Mouse (Mus musculus): ENCODE measurements around the gene Ncor1. TPM values are rescaled to one million over a fixed set of nuclear protein-coding genes. Genes with fewer than 3 reads are reported as not detected.
"Not testable (repeated sequence)": the region's sequence is repeated elsewhere in the genome, so short reads cannot be mapped to it uniquely, and the experiment has no call there.

The Ncor1 gene
- total RNA-seq, 2 experiments from 2014 or later: 109 to 116 TPM

- intact Hi-C loops (cut with DNase I; ENCODE audit: low total_unique reads): loop anchor here (5.0 kb wide), 1 partner anchor 33 kb away; no protein-coding TSS in a partner anchor
- DNase-seq: no peak
These were observed 6.4 kb upstream of the Ncor1 start for GRCm38 (mm10) chr11:62464696-62465095.

DNA sequence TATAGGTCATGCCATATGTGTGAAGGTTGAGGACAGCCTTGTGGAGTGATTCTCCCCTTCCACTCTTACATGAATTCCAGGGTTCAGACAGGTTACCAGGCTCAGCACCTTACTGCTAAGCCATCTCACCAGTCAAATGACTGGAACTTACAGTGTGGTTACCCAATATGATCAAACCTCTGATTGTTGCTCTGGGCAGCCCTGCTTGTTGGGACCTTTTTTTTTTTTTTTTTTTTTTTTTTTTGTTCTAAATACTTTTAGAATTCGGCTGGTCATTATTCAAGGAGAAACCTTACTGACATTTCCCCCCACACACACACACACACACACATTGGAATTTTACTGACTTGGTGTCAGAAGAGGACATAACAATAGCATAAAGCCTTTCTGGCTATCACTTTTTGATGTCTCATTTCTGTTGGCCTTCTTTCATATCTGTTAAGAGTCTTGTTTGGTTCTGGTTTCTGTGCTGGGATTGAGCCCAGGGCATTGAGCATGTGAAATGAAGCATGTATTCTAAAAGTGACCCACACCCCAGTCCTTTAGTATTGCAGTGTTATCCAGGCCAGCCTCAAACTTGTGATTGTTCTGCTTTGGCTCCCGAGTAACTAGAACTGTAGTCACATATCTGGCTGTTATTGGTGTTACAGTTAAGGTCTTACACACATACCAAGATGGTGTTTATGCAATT is 5.0 kb upstream of the Ncor1 start:
- no peak for DNase-seq
- intact Hi-C loops (cut with DNase I; ENCODE audit: low total_unique reads): loop anchor here (5.0 kb wide), 1 partner anchor 34 kb away; no protein-coding TSS in a partner anchor

DNA sequence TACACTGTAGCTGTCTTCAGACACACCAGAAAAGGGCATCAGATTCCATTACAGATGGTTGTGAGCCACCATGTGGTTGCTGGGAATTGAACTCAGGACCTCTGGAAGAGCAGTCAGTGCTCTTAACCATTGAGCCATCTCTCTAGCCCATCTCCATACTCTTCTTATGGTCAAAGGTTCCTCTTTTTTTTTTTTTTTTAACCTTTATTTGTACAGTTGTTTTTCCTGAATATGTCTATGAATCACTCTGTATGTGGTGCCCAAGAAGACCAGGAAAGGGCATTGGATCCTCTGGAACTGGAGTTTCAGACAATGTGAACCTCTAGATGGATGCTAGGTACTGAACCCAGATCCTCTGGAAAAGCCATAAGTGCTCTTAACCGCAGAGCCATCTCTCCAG is 4.2 kb upstream of the Ncor1 start:
- DNase-seq: not testable (repeated sequence)
- intact Hi-C loops (cut with DNase I; ENCODE audit: low total_unique reads): loop anchor here (5.0 kb wide), 1 partner anchor 35 kb away; no protein-coding TSS in a partner anchor

- intact Hi-C loops (cut with DNase I; ENCODE audit: low total_unique reads): no loop called here
- no peak for DNase-seq
These were observed 439 bp upstream of the Ncor1 start for GRCm38 (mm10) chr11:62458780-62459179.

- intact Hi-C loops (cut with DNase I; ENCODE audit: low total_unique reads): no loop called here
- DNase-seq: no peak
These were observed 460 bp downstream of the Ncor1 start for GRCm38 (mm10) chr11:62457891-62458270.

DNA sequence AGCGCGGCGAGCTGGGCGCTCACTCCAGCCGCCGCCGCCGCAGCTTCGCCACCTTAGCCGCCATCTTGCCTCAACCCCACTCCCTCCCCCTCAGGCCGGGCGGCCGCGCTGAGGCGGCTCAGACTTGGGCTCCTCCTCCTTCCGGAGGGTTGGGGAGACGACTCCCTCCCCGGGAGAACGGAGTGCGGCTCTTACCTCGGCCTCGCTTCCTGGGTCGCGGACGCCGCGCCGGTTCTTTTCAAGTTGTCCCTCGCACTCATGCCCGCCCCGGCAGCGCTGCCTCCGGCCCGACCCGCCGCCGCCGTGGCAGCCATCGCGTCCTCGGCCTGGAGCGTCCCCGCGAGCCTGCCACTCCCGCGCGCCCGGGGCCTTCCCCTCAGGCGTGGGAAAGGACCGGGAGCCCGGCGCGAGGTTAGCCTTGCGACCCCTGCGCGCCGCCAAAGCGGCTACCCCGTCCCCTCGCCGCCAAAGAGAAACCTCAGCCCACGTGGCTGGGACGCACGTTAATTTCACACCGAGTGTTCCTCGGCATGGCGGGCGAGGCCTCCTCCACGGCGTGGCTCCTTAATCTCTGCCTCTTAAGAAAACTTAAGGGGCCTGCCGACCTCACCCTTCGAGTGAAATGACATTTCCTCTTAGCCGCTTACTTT is 975 bp downstream of the Ncor1 start:
- intact Hi-C loops (cut with DNase I; ENCODE audit: low total_unique reads): no loop called here
- peak; percentile 93 for DNase-seq

DNA sequence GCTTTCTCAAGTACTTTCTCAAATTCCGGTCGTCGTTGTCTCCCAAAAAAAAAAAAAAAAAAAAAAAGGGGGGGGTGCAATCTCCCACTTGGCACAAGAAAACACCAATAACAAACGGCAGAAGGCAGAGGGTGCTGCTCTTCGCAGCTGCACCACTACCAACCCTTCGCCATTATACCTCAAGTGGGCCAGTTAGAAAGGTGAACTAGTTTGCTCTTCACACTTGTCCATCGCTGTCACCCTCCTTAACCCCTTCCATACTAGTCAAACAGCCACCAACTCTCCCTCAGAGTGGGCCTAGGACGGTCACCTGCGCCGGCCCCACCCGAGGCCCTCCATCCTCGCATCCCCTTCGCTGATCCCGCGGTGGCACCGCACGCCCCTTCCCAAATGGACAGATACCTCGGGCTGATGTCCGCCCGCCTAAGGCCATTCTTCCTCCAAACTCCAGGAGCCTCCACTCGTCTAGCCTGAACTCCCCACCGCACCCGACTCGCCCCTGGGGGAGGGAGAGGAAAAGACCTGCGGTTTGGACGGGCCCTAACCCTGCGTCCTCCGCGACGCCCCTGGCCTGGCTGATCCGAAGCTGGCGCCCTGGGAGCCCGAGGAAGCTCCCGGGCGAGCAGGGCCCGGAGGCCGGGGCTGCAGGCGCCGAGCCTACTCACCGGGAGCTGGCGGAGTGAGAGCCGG is 1.7 kb downstream of the Ncor1 start:
- DNase-seq: no peak

GRCm38 (mm10) chr11:62456021-62456482 is 2.3 kb downstream of the Ncor1 start:
- intact Hi-C loops (cut with DNase I; ENCODE audit: low total_unique reads): no loop called here
- DNase-seq: no peak

More for the DNA sequence above, 1.7 kb downstream of the Ncor1 start:
- intact Hi-C loops (cut with DNase I; ENCODE audit: low total_unique reads): no loop called here

DNA sequence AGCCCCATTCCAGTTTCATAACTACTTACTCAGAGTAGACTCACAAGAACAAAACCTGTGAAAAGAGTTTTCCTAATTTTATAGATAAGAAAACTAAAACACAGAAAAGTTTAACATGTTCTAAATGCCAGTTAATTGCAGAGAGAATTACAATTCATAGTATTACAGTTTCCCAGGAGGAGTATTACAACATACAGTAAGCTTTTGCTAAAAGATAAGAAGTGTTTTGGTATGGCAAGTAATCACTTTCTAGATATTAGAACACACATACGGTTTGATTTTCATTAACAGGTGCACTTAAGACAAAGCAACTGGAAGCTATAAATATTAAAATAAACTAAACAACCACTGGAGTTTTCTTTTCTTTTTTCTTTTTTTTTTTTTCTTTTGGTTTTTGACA is 3.1 kb downstream of the Ncor1 start:
- no peak for DNase-seq
- intact Hi-C loops (cut with DNase I; ENCODE audit: low total_unique reads): no loop called here

DNA sequence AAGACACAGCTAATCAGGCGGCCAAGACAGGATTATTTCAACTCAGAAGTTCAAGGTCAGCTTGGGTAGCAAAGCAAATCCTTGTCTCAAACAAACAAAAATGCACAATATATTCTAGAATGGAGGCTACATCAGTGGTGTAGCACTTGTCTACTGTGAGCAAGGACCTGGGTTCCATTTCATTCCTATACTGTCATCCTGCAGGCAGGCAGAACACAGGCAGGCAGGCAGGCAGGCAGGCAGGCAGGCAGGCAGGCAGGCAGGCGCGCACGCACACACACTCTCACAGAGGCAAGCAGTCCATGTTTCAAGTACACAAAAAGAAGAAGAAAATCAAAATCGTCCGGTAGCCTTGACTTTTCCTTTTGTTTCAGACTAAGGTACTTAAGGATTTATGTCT is 9.4 kb downstream of the Ncor1 start:
- intact Hi-C loops (cut with DNase I; ENCODE audit: low total_unique reads): no loop called here
- DNase-seq: no peak

- intact Hi-C loops (cut with DNase I; ENCODE audit: low total_unique reads): no loop called here
These were observed 12.5 kb downstream of the Ncor1 start for GRCm38 (mm10) chr11:62445799-62446198.

DNA sequence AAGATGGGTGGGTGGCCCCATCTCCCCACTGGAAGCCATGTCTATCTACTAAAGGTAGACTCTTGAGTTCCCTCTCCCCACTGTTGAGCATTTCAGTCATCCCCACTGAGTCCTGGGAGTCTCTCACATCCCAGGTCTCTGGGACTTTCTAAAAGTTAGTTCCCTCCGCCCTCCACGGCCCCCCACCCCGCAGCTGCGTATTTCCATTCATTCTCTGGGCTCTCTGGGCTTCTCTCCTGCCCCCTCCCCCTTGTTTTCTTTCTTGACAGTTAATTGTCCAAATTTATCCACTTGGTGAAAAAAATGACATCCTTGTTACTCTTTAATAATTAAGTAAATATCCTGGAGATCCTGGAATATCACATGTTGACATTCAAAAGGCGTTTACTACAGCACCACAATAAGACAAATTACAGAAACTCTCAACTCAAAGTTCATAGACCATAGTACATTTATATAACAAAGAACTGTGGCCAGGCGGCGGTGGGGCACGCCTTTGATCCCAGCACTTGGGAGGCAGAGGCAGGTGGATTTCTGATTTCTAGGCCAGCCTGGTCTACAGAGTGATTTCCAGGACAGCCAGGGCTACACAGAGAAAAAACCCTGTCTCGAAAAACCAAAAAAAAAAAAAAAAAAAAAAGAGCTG is 17.5 kb downstream of the Ncor1 start:
- no peak for DNase-seq
- intact Hi-C loops (cut with DNase I; ENCODE audit: low total_unique reads): no loop called here

More at GRCm38 (mm10) chr11:62445799-62446198, 12.5 kb downstream of the Ncor1 start:
- no peak for DNase-seq

GRCm38 (mm10) chr11:62432211-62432610 is 26.1 kb downstream of the Ncor1 start:
- no peak for DNase-seq
- intact Hi-C loops (cut with DNase I; ENCODE audit: low total_unique reads): no loop called here

- no peak for DNase-seq
- intact Hi-C loops (cut with DNase I; ENCODE audit: low total_unique reads): no loop called here
These were observed 31.2 kb downstream of the Ncor1 start for GRCm38 (mm10) chr11:62427105-62427504.

GRCm38 (mm10) chr11:62426266-62426665 is 32.1 kb downstream of the Ncor1 start:
- no peak for DNase-seq
- intact Hi-C loops (cut with DNase I; ENCODE audit: low total_unique reads): no loop called here

DNA sequence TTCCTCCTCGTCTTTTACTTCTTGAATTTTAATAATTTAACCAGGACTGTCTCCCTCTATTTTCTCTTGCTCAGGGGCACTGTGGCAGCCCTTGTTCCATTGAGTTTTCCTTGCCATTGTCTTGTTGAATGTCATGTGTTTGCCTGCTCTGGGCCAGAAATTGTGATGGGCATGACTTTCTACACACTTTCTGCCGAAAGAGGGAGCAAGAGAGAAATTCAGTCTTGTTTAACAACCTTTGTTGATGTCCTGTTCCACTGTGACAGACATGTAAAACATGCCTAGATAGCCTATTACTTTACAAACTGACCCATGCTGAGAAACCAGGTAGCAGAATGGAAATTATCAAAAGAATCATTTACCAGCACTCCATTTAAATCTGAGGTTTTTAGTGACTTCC is 33.8 kb downstream of the Ncor1 start:
- intact Hi-C loops (cut with DNase I; ENCODE audit: low total_unique reads): no loop called here
- DNase-seq: no peak

DNA sequence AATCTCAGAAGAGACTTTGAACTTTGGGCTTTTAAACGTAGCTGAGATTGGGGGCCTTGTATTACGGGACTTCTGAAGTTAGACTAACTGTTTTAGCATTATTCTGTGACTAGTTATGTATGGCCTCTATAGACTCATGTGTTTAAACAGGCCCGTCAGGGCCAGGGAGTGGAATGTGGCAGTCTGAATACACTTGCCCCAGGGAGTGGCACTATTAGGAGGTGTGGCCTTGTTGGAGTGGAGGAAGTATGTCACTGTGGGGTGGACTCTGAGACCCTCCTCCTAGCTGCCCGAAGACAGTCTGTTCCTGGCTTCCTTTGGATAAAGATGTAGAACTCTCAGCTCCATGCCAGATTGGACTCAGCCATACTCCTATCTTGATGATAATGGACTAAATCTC is 43.3 kb downstream of the Ncor1 start:
- DNase-seq: no peak
- intact Hi-C loops (cut with DNase I; ENCODE audit: low total_unique reads): no loop called here

DNA sequence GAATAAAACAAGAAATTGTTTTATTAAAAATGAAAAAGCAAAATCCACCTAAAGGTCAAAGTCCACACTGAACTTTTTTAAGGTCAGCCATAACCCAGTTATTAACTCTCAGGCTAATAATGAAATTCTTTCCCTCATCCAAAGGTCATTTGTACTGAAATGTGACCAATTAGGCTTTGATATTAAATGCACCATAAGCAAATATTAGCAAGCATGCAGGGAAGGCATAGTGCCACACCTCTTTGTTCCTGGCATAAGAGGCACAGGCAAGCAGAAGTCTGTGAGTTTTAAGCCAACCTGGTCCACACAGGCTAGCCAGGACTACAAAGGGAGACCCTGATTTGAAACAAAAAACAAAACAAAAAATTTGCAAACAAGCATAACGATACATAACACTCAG is 48.7 kb downstream of the Ncor1 start:
- no peak for DNase-seq
- intact Hi-C loops (cut with DNase I; ENCODE audit: low total_unique reads): no loop called here

- intact Hi-C loops (cut with DNase I; ENCODE audit: low total_unique reads): no loop called here
- no peak for DNase-seq
These were observed 49.5 kb downstream of the Ncor1 start for GRCm38 (mm10) chr11:62408848-62409247.

DNA sequence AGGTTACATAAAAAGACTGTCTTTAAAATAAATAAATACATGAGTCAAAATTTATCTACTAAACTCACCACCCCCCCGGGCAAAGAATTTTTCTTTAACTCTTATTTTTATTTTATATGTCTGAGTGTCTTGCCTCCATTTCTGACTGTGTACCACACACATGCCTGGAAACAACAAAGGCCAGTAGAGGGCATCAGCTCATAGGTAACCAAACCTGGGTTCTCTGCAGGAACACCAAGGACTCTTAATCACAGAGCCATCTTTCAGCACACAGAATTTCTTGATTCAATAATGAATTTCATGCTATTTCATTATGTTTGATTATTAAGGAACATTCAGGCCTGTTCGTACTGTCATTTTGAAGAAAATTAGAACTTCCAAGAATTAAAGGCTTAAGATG is 61.9 kb downstream of the Ncor1 start:
- DNase-seq: no peak
- intact Hi-C loops (cut with DNase I; ENCODE audit: low total_unique reads): no loop called here
